Mouse (Mus musculus) ovary, postnatal 36 days (tissue): Measurements from ENCODE around the gene Fam92b.

Experiments
- DNase-seq: peaks from one replicate; pipeline ENCODE4 v3.0.0; 2022; ENCODE audit warnings: low spot score, mixed read lengths

The Fam92b gene

GRCm38 (mm10) chr8:120152636-120153035, 24.6 kb downstream of the Fam92b start:
- DNase-seq = no peak

GRCm38 (mm10) chr8:120151151-120151550, 26.1 kb downstream of the Fam92b start:
- DNase-seq = no peak

GRCm38 (mm10) chr8:120150028-120150427, 27.2 kb downstream of the Fam92b start:
- DNase-seq = no peak

- no peak for DNase-seq
These were observed 31.2 kb downstream of the Fam92b start for GRCm38 (mm10) chr8:120146051-120146450.

- DNase-seq = no peak
These were observed 32.5 kb downstream of the Fam92b start for GRCm38 (mm10) chr8:120144652-120145301.

GRCm38 (mm10) chr8:120143911-120144651, 33.2 kb downstream of the Fam92b start:
- DNase-seq = no peak

- no peak for DNase-seq
These were observed 36.5 kb downstream of the Fam92b start for GRCm38 (mm10) chr8:120140769-120141168.

GRCm38 (mm10) chr8:120138958-120139357, 38.3 kb downstream of the Fam92b start:
- no peak for DNase-seq

- no peak for DNase-seq
These were observed 40.6 kb downstream of the Fam92b start for GRCm38 (mm10) chr8:120136618-120137017.

GRCm38 (mm10) chr8:120135687-120136086, 41.6 kb downstream of the Fam92b start:
- DNase-seq = no peak

GRCm38 (mm10) chr8:120133169-120133568, 44.1 kb downstream of the Fam92b start:
- DNase-seq = no peak

- no peak for DNase-seq
These were observed 46.1 kb downstream of the Fam92b start for GRCm38 (mm10) chr8:120131158-120131557.

GRCm38 (mm10) chr8:120129547-120129946, 47.7 kb downstream of the Fam92b start:
- no peak for DNase-seq

GRCm38 (mm10) chr8:120126357-120127161, 50.7 kb downstream of the Fam92b start:
- DNase-seq = no peak

GRCm38 (mm10) chr8:120124836-120125389, 52.4 kb downstream of the Fam92b start:
- no peak for DNase-seq

GRCm38 (mm10) chr8:120124261-120124660, 53.0 kb downstream of the Fam92b start:
- no peak for DNase-seq

GRCm38 (mm10) chr8:120120951-120121350, 56.3 kb downstream of the Fam92b start:
- no peak for DNase-seq

- DNase-seq = no peak
These were observed 57.3 kb downstream of the Fam92b start for GRCm38 (mm10) chr8:120119931-120120330.

- no peak for DNase-seq
These were observed 57.8 kb downstream of the Fam92b start for GRCm38 (mm10) chr8:120119429-120119828.

GRCm38 (mm10) chr8:120118847-120119246, 58.4 kb downstream of the Fam92b start:
- DNase-seq = no peak

GRCm38 (mm10) chr8:120118162-120118561, 59.1 kb downstream of the Fam92b start:
- no peak for DNase-seq

GRCm38 (mm10) chr8:120116600-120116999, 60.7 kb downstream of the Fam92b start:
- no peak for DNase-seq
